Mouse (Mus musculus) intestine, embryonic 16.5 days (tissue): ENCODE results near the gene Spns2. TPM values are rescaled to one million over a fixed set of nuclear protein-coding genes. Genes with fewer than 3 reads are reported as not detected.
A peak's percentile ranks its signal among the peaks of the same experiment; 100 is the strongest.

Experiments used
- ATAC-seq: fragments of 200-750 bp; cut with Nextera tagmentation; 2 replicates; pipeline ENCODE4 v1.8.0; 2017; ENCODE audit warnings: moderate TSS enrichment, moderate library complexity
- H3K27ac ChIP-seq: fragments of 300-500 bp; sonication (generic); 2 replicates; pipeline ENCODE4 v1.5.1; 2014; ENCODE audit warnings: mild to moderate bottlenecking, low read length
- H3K27me3 ChIP-seq: fragments of 300-500 bp; sonication (generic); replicated peaks from 2 replicates; pipeline ENCODE4 v1.6.1; 2014; ENCODE audit warnings: low read length, control low read depth, mixed read lengths; ENCODE audit not compliant: control insufficient read depth, insufficient read depth
- H3K36me3 ChIP-seq: fragments of 300-500 bp; sonication (generic); 2 replicates; pipeline ENCODE4 v1.6.1; 2014; ENCODE audit warnings: low read length, control low read depth; ENCODE audit not compliant: control insufficient read depth, insufficient read depth
- H3K4me1 ChIP-seq: fragments of 300-500 bp; sonication (generic); 2 replicates; pipeline ENCODE4 v1.6.1; 2014; ENCODE audit warnings: low read length, control low read depth, mixed read lengths; ENCODE audit not compliant: control insufficient read depth, insufficient read depth
- H3K4me2 ChIP-seq: fragments of 300-500 bp; sonication (generic); 2 replicates; pipeline ENCODE4 v1.6.1; 2014; ENCODE audit warnings: low read depth, low read length, control low read depth
- H3K4me3 ChIP-seq: fragments of 300-500 bp; sonication (generic); 2 replicates; pipeline ENCODE4 v1.5.1; 2014; ENCODE audit warnings: mild to moderate bottlenecking, low read length
- H3K9ac ChIP-seq: fragments of 300-500 bp; sonication (generic); 2 replicates; pipeline ENCODE4 v1.6.1; 2014; ENCODE audit warnings: low read depth, low read length
- H3K9me3 ChIP-seq: fragments of 300-500 bp; sonication (generic); 2 replicates; pipeline ENCODE4 v1.6.1; 2016; ENCODE audit warnings: low read length, control low read depth; ENCODE audit not compliant: control insufficient read depth
- WGBS: fragments of 180-500 bp; shearing (Covaris S2); extraction: QIAGEN DNeasy Blood & Tissue Kit; methylation state at CpG from one replicate; pipeline ENCODE4 v1.1.7; 2014; 5-methylcytosine and 5-hydroxymethylcytosine counted together
- polyA plus RNA-seq: library from polyadenylated mRNA; unstranded; fragments of >200 nt; fragmentation: Nextera tagmentation; extraction: Ambion mirVana; gene quantifications from 2 replicates; pipeline ENCODE4 v1.2.1, GENCODE M21; 2015

The Spns2 gene
- polyA plus RNA-seq, 1 experiment from 2014 or later: 5.9 TPM

DNA sequence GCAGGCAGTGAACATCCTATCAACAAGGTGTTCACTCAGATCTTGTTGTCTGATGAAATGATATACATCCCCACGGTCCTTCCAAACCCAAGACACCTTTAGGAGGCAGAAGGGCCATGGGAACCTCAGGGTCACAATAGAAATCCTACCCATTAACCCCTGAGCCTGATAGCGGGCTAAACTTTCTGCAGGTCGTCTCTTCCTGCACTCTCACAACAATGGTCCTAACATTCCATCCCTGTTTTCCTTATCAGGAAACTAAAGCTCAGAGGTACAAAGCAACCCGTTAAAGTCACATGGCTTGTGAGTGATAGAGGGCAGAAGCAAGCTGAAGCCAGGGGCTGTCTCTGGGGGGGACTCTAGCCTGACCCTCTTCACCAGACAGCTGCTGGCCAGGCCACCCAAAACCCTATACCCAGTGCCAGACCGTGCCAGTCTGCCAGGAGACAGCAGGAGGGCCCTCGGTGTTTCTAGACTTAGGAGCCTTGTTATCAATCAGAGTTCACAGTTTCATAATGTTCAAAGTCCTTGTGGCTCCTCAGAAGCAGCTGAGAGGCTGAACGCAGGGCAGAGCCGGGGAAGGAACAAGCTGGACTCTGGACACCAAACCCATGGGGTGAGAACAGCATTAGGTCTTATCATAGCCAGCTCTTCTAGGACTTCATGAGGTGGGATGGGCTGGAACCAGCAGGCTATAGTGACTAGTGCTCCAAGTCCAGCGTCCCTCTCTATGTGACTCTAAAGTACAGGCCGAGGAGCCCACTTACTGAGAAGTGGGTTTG, 14.5 kb upstream of the Spns2 start:
- Histone ChIP-seq H3K9me3 (no peaks in the 10 kb centered on the region), H3K4me2 (no peak overlapping the region), H3K9ac (no peak overlapping the region; the same call in 1 of the 2 replicates), H3K36me3 (no peaks in the 10 kb centered on the region), H3K4me3 (no peak overlapping the region), H3K27me3 (no peaks in the 10 kb centered on the region), H3K27ac (peak overlapping the region; percentile 93), H3K4me1 (peaks cover 31% of the 10 kb centered on the region)
- 45% methylated on average over 10 of the region's 10 CpGs for WGBS
- peak; percentile 94 for ATAC-seq

DNA sequence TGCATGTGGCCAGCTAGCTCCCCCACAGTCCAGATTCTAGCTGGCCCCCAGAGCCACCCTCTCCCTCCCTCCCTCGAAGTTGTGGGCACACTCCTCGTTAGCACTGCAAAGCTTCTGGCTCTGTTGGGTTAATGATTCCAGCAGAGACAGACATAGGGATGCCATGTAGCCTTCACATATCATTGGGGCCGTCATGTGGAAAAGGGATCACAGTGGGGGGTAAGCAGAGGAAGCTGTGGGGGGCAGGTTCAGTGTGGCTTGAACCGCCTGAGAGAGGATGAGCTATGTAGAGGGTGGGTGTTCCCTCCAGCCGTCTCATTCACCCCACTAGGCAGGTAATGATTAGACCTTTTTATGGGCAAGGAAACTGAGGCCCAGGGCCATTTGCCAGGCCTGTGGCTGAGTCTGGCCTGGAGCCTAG, 13.8 kb upstream of the Spns2 start:
- 26% methylated on average over 5 of the region's 5 CpGs for WGBS
- Histone ChIP-seq H3K36me3 (no peaks in the 10 kb centered on the region), H3K4me3 (no peak overlapping the region), H3K9me3 (no peaks in the 10 kb centered on the region), H3K27me3 (no peaks in the 10 kb centered on the region), H3K4me1 (peaks cover 31% of the 10 kb centered on the region), H3K4me2 (no peak overlapping the region), H3K27ac (peak overlapping the region; percentile 93), H3K9ac (peak overlapping the region; percentile 43)
- ATAC-seq: no peak

DNA sequence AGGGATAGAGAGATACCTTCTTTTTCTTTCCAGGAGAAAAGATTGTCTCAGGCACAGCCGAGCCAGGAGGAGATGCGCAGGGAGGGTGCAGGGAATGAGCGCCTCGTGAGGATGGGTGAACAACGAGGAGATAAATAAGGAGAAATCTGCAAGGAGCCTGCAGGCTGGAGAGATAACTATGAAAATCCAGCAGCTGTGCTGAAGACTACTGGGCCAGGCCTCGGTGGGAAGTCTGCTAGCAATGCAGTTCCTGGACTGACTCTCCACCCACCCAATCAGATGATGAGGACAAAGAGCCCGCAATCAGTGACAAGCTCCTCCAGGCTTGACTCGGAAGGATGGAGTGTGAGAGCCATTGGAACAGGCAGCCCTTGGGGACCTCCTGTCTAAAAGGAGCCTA, 12.5 kb upstream of the Spns2 start:
- Histone ChIP-seq H3K4me3 (0 out of 2 replicates have a peak overlapping the region, but pooled peaks have one; percentile 19), H3K27me3 (no peaks in the 10 kb centered on the region), H3K9ac (peak overlapping the region; percentile 50), H3K36me3 (no peaks in the 10 kb centered on the region), H3K4me2 (0 out of 2 replicates have a peak overlapping the region, but pooled peaks have one; percentile 19), H3K9me3 (no peaks in the 10 kb centered on the region), H3K4me1 (peaks cover 31% of the 10 kb centered on the region), H3K27ac (peak overlapping the region; percentile 78)
- ATAC-seq: no peak
- WGBS: 33% methylated on average over 8 of the region's 8 CpGs

DNA sequence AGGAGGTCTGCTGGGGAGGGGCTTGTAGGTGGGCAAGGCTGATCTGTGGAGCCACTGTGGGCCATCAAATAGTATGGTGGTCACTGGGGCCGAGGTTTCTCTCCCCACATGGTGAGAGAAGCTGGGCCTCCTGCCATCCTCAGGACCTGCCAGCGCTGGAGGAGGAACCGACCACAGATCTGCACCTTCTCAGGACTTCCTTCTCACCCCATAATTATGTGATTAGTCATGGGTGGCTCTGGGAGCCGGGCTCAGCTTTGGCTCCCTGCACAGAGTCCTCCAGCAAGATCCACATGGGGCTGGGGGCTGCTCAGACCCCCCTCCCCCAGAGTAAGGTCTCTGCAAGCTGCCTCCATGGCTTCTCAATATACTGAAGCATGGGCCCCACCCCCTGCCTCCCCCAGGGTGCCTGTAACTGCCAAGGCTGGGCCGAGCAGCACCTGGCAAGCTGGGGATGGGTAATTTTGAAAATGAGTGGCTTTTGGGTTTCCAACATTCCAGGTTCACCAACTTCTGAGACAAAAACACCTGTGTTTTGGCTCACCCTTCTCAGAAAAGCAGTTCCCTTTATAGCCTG, 11.8 kb upstream of the Spns2 start:
- no peaks in the 10 kb centered on the region for H3K36me3 ChIP-seq
- peaks cover 31% of the 10 kb centered on the region for H3K4me1 ChIP-seq
- WGBS: 33% methylated on average over 5 of the region's 5 CpGs
- peak overlapping the region; percentile 19; the same call in 1 of the 2 replicates for H3K4me2 ChIP-seq
- no peaks in the 10 kb centered on the region for H3K27me3 ChIP-seq
- H3K9me3 ChIP-seq: no peaks in the 10 kb centered on the region
- H3K9ac ChIP-seq: peak overlapping the region; percentile 50
- H3K4me3 ChIP-seq: peak overlapping the region; percentile 19; the same call in 1 of the 2 replicates
- ATAC-seq: no peak
- peak overlapping the region; percentile 78 for H3K27ac ChIP-seq

DNA sequence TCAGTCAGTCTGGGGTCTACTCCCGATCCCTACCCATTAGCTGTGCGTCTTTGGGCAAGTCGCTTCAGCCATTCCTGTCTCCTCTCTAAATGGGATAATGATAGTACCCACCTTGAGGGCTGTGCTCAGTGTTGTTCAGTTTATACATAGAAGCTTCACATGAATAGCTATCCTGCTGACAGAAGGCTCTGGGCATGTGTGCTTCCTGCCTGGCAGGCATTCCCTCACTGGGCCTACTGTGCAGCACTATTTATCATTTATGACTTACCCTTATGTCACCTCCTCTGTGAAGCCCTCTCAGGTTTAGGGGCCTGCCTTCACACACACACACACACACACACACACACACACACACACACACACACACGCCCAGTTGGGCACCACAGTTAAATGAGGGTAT, 10.4 kb upstream of the Spns2 start:
- no peak overlapping the region for H3K4me2 ChIP-seq
- no peak for ATAC-seq

DNA sequence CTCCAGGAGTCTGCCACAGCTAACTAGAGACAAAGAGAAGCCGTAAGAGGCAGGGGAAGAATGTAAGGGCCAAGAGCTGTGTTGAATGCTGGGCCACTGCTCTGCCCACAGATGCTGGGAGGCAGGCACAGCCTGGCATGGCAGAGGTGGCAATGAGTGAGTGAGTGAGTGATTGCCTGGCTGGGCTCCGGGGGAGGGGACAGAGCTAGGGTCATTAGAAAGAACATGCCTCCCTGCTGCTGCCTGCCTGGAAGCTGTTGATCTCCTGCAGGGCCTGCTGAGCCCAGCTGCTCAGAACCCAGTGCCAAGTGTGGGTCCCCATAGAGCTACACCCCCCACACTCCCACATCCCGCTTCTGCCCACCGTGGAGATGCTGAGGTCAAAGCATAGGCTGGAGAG, 7.7 kb upstream of the Spns2 start:
- H3K9ac ChIP-seq: peak overlapping the region; percentile 26
- no peaks in the 10 kb centered on the region for H3K36me3 ChIP-seq
- no peaks in the 10 kb centered on the region for H3K27me3 ChIP-seq
- H3K4me1 ChIP-seq: peaks cover 18% of the 10 kb centered on the region
- no peak overlapping the region for H3K4me3 ChIP-seq
- H3K27ac ChIP-seq: peak overlapping the region; percentile 14
- no peaks in the 10 kb centered on the region for H3K9me3 ChIP-seq
- no peak for ATAC-seq
- no peak overlapping the region for H3K4me2 ChIP-seq
- WGBS: 29% methylated on average over 4 of the region's 4 CpGs

More for the DNA sequence above, 10.4 kb upstream of the Spns2 start:
- H3K4me3 ChIP-seq: no peak overlapping the region
- no peak overlapping the region for H3K27ac ChIP-seq
- H3K9me3 ChIP-seq: no peaks in the 10 kb centered on the region
- WGBS: 91% methylated on average over 4 of the region's 4 CpGs
- peaks cover 30% of the 10 kb centered on the region for H3K4me1 ChIP-seq
- H3K27me3 ChIP-seq: no peaks in the 10 kb centered on the region
- no peaks in the 10 kb centered on the region for H3K36me3 ChIP-seq
- H3K9ac ChIP-seq: no peak overlapping the region

DNA sequence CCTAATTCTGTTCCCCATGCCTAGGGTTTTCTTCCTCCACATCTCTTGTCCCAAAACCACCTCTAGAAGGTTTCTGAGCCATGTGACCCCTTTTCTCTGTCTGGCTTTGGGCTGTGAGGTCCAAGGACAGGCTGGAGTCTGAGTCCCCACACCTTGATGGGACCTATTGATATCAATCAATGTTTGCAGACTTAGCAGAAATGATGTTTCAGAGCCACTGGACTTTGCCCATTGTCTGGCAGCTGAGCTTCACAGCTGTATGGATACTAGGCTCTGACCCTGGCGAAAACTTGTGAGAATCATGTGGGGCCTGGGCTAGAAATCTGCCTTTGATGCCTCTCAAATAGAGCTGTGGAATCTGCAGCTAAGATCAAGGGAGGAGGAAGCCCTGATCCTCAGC, 7.1 kb upstream of the Spns2 start:
- Histone ChIP-seq H3K36me3 (no peaks in the 10 kb centered on the region), H3K4me1 (peaks cover 12% of the 10 kb centered on the region), H3K4me2 (no peak overlapping the region), H3K27ac (peak overlapping the region; percentile 14), H3K27me3 (no peaks in the 10 kb centered on the region), H3K9ac (peak overlapping the region; percentile 26; the same call in 1 of the 2 replicates), H3K4me3 (no peak overlapping the region), H3K9me3 (no peaks in the 10 kb centered on the region)
- 54% methylated on average over 1 of the region's 1 CpGs for WGBS
- ATAC-seq: peak; percentile 68

DNA sequence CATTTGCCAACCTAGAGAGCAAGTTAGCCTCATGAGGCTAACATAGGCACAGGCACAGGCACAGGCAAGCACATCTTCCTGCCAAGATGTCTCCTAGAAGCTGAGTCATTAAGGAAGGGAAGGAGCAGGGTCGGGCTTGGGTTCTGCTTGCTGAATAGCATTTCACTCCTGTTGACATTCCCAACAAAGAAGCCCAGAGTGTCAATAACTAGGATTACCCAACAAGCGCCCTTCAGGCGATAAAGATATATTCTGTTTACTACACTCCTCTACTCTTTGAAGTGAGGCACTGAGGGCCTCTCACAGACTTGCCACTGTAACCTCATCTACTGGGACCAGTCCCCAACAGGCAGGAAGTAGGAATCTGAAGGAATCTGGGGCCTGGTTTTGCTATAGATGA, 6.4 kb upstream of the Spns2 start:
- H3K36me3 ChIP-seq: no peaks in the 10 kb centered on the region
- no peak overlapping the region for H3K4me2 ChIP-seq
- H3K4me3 ChIP-seq: no peak overlapping the region
- 0 out of 2 replicates have a peak, but pooled peaks have one; percentile 19 for ATAC-seq
- H3K9me3 ChIP-seq: no peaks in the 10 kb centered on the region
- no peaks in the 10 kb centered on the region for H3K27me3 ChIP-seq
- peaks cover 6% of the 10 kb centered on the region; the same call in 1 of the 2 replicates for H3K4me1 ChIP-seq
- H3K27ac ChIP-seq: peak overlapping the region; percentile 14; the same call in 1 of the 2 replicates
- 39% methylated on average over 3 of the region's 3 CpGs for WGBS
- H3K9ac ChIP-seq: 0 out of 2 replicates have a peak overlapping the region, but pooled peaks have one; percentile 18

DNA sequence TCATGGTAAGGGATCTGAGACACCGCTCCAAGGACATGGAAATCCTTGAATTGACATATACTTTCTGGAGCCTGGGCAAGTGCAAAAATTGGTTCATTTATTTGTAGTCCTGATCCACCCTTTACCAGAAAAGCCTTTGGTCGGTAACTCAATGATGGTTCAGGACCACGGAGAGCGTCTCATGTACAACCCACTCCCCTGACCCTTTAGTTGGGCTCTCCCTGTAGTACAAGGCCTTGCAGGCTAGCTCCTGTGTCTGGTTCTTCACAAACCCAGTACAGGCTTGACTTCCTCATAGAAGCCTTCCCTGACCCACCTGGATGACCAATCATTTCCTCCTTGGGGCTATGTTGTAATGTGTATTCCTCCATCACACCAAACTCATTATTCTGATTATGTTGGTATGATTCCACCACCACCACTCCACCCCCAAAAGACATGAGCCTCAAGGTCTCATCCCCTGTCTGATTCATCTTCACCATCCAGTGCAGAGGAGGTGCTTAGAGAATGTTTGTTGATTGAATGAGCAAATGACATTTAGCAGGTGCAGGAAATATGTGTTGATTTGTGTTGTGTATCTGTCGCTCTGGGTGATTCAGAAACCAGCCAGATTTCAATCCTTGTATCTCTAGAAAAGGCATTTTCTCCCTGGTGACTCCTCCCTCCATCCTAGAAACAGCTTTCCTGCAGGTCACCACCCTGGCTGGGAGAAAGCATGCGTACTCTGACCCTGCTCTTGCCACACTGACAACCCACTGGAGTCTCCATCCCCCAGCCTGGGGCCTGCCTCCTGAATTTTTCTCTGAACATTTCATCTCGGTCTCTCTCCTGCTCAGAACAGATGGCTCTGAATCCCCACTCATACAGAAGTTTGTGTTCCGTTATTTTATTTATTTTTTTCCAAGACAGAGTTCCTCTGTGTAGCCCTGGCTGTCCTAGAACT, 4.6 kb upstream of the Spns2 start:
- no peak for ATAC-seq
- no peak overlapping the region for H3K4me3 ChIP-seq
- 0 out of 2 replicates have a peak, but pooled peaks cover under 1% of the 10 kb centered on the region for H3K27me3 ChIP-seq
- no peaks in the 10 kb centered on the region for H3K9me3 ChIP-seq
- no peak overlapping the region for H3K4me2 ChIP-seq
- no peaks in the 10 kb centered on the region for H3K36me3 ChIP-seq
- peaks cover 7% of the 10 kb centered on the region for H3K4me1 ChIP-seq
- no peak overlapping the region for H3K9ac ChIP-seq
- 53% methylated on average over 8 of the region's 8 CpGs for WGBS
- H3K27ac ChIP-seq: no peak overlapping the region
